Mouse (Mus musculus): ENCODE results near the gene Mpi.

- TF ChIP-seq CTCF (IDR thresholded peaks at IDR 0.05; ENCODE audit: borderline replicate concordance, insufficient read depth, low read length) (no peak), POLR2A (IDR thresholded peaks at IDR 0.05; ENCODE audit: low read depth, low read length) (no peak)
These were observed 54.0 kb downstream of the Mpi start for GRCm38 (mm10) chr9:57498536-57498935.
